Mouse (Mus musculus): ENCODE results near the gene Rps8. TPM values are rescaled to one million over a fixed set of nuclear protein-coding genes. Genes with fewer than 3 reads are reported as not detected.
A peak's percentile ranks its signal among the peaks of the same experiment; 100 is the strongest.
"Not testable (repeated sequence)": the region's sequence is repeated elsewhere in the genome, so short reads cannot be mapped to it uniquely, and the experiment has no call there.

Rps8 gene
- polyA plus RNA-seq (2016; fragmentation: Nextera tagmentation; extraction: Ambion mirVana): 554 and 578 TPM in 2 replicates

GRCm38 (mm10) chr4:117155792-117156355 is at the start of gene Rps8:
Gene Rps8, minus strand, starts transcription at chr4:117156243.
- H3K9ac ChIP-seq: peak within 1 kb of the TSS; percentile 98
- peak within 1 kb of the TSS; percentile 97 for H3K4me2 ChIP-seq (replicated peaks)
- H3K4me3 ChIP-seq: peak within 1 kb of the TSS; percentile 98
- peaks cover 46% of the 10 kb centered on the region for H3K36me3 ChIP-seq
- H3K4me1 ChIP-seq: peaks cover 19% of the 10 kb centered on the region
- no peaks in the 10 kb centered on the region for H3K27me3 ChIP-seq (replicated peaks)
- peak; percentile 89 for ATAC-seq (ENCODE audit: low FRiP score, low read depth)
- no peaks in the 10 kb centered on the region for H3K9me3 ChIP-seq
- H3K27ac ChIP-seq: peak within 1 kb of the TSS; percentile 86
- WGBS: under 1% methylated on average over 52 of the region's 52 CpGs

- Histone ChIP-seq H3K4me3 (no peak overlapping the region), H3K27ac (no peak overlapping the region), H3K9ac (no peak overlapping the region), H3K27me3 (replicated peaks) (no peaks in the 10 kb centered on the region), H3K4me1 (no peaks in the 10 kb centered on the region), H3K9me3 (no peaks in the 10 kb centered on the region), H3K36me3 (no peaks in the 10 kb centered on the region), H3K4me2 (replicated peaks) (peak overlapping the region; percentile 54)
- no peak for ATAC-seq (ENCODE audit: low FRiP score, low read depth)
- whole genome bisulfite sequencing: 63% methylated on average over 4 of the region's 4 CpGs
These were observed 46.9 kb upstream of the Rps8 start for GRCm38 (mm10) chr4:117202992-117203354.

- H3K27ac ChIP-seq: no peak overlapping the region
- H3K9me3 ChIP-seq: no peaks in the 10 kb centered on the region
- peak overlapping the region; percentile 23; the same call in 1 of the 2 replicates for H3K4me3 ChIP-seq
- H3K27me3 ChIP-seq (replicated peaks): no peaks in the 10 kb centered on the region
- H3K4me1 ChIP-seq: no peaks in the 10 kb centered on the region
- WGBS: under 1% methylated on average over 25 of the region's 25 CpGs
- H3K36me3 ChIP-seq: no peaks in the 10 kb centered on the region
- peak overlapping the region; percentile 54 for H3K4me2 ChIP-seq (replicated peaks)
- peak overlapping the region; percentile 53 for H3K9ac ChIP-seq
- ATAC-seq (ENCODE audit: low FRiP score, low read depth): peak; percentile 63
These were observed 46.3 kb upstream of the Rps8 start for GRCm38 (mm10) chr4:117202046-117202991.

- H3K4me3 ChIP-seq: no peak overlapping the region
- H3K4me1 ChIP-seq: no peaks in the 10 kb centered on the region
- no peak overlapping the region for H3K4me2 ChIP-seq (replicated peaks)
- H3K36me3 ChIP-seq: no peaks in the 10 kb centered on the region
- 97% methylated on average over 14 of the region's 14 CpGs for WGBS
- H3K9me3 ChIP-seq: no peaks in the 10 kb centered on the region
- no peak overlapping the region for H3K9ac ChIP-seq
- no peak for ATAC-seq (ENCODE audit: low FRiP score, low read depth)
- H3K27ac ChIP-seq: no peak overlapping the region
- H3K27me3 ChIP-seq (replicated peaks): no peaks in the 10 kb centered on the region
These were observed 35.8 kb upstream of the Rps8 start for GRCm38 (mm10) chr4:117191804-117192203.

- WGBS: 73% methylated on average over 7 of the region's 7 CpGs
- no peak for ATAC-seq (ENCODE audit: low FRiP score, low read depth)
- Histone ChIP-seq H3K27ac (peak overlapping the region; percentile 46; the same call in 1 of the 2 replicates), H3K4me2 (replicated peaks) (no peak overlapping the region), H3K4me1 (no peaks in the 10 kb centered on the region), H3K27me3 (replicated peaks) (no peaks in the 10 kb centered on the region), H3K4me3 (no peak overlapping the region), H3K36me3 (no peaks in the 10 kb centered on the region), H3K9ac (no peak overlapping the region), H3K9me3 (no peaks in the 10 kb centered on the region)
These were observed 34.6 kb upstream of the Rps8 start for GRCm38 (mm10) chr4:117190660-117191059.

GRCm38 (mm10) chr4:117189856-117190543 is 34.0 kb upstream of the Rps8 start:
- peak overlapping the region; percentile 36 for H3K9ac ChIP-seq
- H3K27ac ChIP-seq: peak overlapping the region; percentile 46; the same call in 1 of the 2 replicates
- under 1% methylated on average over 9 of the region's 9 CpGs for WGBS
- H3K9me3 ChIP-seq: no peaks in the 10 kb centered on the region
- peak; percentile 89 for ATAC-seq (ENCODE audit: low FRiP score, low read depth)
- H3K4me2 ChIP-seq (replicated peaks): peak overlapping the region; percentile 46
- H3K4me3 ChIP-seq: no peak overlapping the region
- no peaks in the 10 kb centered on the region for H3K4me1 ChIP-seq
- no peaks in the 10 kb centered on the region for H3K27me3 ChIP-seq (replicated peaks)
- no peaks in the 10 kb centered on the region for H3K36me3 ChIP-seq

GRCm38 (mm10) chr4:117189382-117189855 is 33.4 kb upstream of the Rps8 start:
- no peaks in the 10 kb centered on the region for H3K36me3 ChIP-seq
- H3K4me2 ChIP-seq (replicated peaks): peak overlapping the region; percentile 46
- H3K4me1 ChIP-seq: no peaks in the 10 kb centered on the region
- no peaks in the 10 kb centered on the region for H3K27me3 ChIP-seq (replicated peaks)
- peak; percentile 67 for ATAC-seq (ENCODE audit: low FRiP score, low read depth)
- H3K4me3 ChIP-seq: no peak overlapping the region
- no peak overlapping the region for H3K27ac ChIP-seq
- H3K9ac ChIP-seq: peak overlapping the region; percentile 36; the same call in 1 of the 2 replicates
- H3K9me3 ChIP-seq: no peaks in the 10 kb centered on the region
- 2% methylated on average over 16 of the region's 16 CpGs for WGBS

GRCm38 (mm10) chr4:117188969-117189368 is 32.9 kb upstream of the Rps8 start:
- no peak overlapping the region for H3K9ac ChIP-seq

GRCm38 (mm10) chr4:117182759-117183096 is 26.7 kb upstream of the Rps8 start:
- not testable (repeated sequence) for H3K9me3 ChIP-seq; H3K27ac ChIP-seq; H3K27me3 ChIP-seq (replicated peaks)
- 16% methylated on average over 9 of the region's 9 CpGs for WGBS
- Histone ChIP-seq H3K9ac (peak overlapping the region; percentile 60), H3K4me2 (replicated peaks) (peak overlapping the region; percentile 78), H3K4me1 (peaks cover 13% of the 10 kb centered on the region), H3K36me3 (peaks cover 14% of the 10 kb centered on the region), H3K4me3 (peak overlapping the region; percentile 61)
- ATAC-seq (ENCODE audit: low FRiP score, low read depth): peak; percentile 59

More at GRCm38 (mm10) chr4:117188969-117189368, 32.9 kb upstream of the Rps8 start:
- no peaks in the 10 kb centered on the region for H3K9me3 ChIP-seq
- ATAC-seq (ENCODE audit: low FRiP score, low read depth): no peak
- no peaks in the 10 kb centered on the region for H3K4me1 ChIP-seq
- 66% methylated on average over 3 of the region's 3 CpGs for WGBS
- no peaks in the 10 kb centered on the region for H3K27me3 ChIP-seq (replicated peaks)
- H3K4me3 ChIP-seq: no peak overlapping the region
- no peaks in the 10 kb centered on the region for H3K36me3 ChIP-seq
- H3K27ac ChIP-seq: no peak overlapping the region
- H3K4me2 ChIP-seq (replicated peaks): peak overlapping the region; percentile 46

- Histone ChIP-seq H3K27me3 (replicated peaks) (no peaks in the 10 kb centered on the region), H3K36me3 (peaks cover 20% of the 10 kb centered on the region), H3K9ac (peak within 1 kb of the TSS; percentile 60), H3K27ac (no peak within 1 kb of the TSS), H3K9me3 (no peaks in the 10 kb centered on the region), H3K4me2 (replicated peaks) (peak within 1 kb of the TSS; percentile 78), H3K4me1 (peaks cover 13% of the 10 kb centered on the region), H3K4me3 (peak within 1 kb of the TSS; percentile 61)
- peak; percentile 97 for ATAC-seq (ENCODE audit: low FRiP score, low read depth)
- 2% methylated on average over 42 of the region's 42 CpGs for WGBS
These were observed 26.1 kb upstream of the Rps8 start, which contains the start of gene Kif2c for GRCm38 (mm10) chr4:117181863-117182758. Gene Kif2c, minus strand, starts transcription at chr4:117182639.

- peaks cover 94% of the 10 kb centered on the region for H3K36me3 ChIP-seq
- H3K27me3 ChIP-seq (replicated peaks): no peaks in the 10 kb centered on the region
- no peak overlapping the region for H3K4me2 ChIP-seq (replicated peaks)
- H3K4me1 ChIP-seq: no peaks in the 10 kb centered on the region
- H3K9me3 ChIP-seq: no peaks in the 10 kb centered on the region
- no peak overlapping the region for H3K4me3 ChIP-seq
- 94% methylated on average over 5 of the region's 5 CpGs for WGBS
- no peak overlapping the region for H3K9ac ChIP-seq
- H3K27ac ChIP-seq: no peak overlapping the region
- no peak for ATAC-seq (ENCODE audit: low FRiP score, low read depth)
These were observed 13.9 kb upstream of the Rps8 start for GRCm38 (mm10) chr4:117169936-117170335.
